Mouse (Mus musculus): ENCODE results near the gene Dnajc22. TPM values are rescaled to one million over a fixed set of nuclear protein-coding genes. Genes with fewer than 3 reads are reported as not detected.

Gene Dnajc22
- polyA plus RNA-seq, 1 experiment from 2014 or later = 37.4 TPM

- H3K27me3 ChIP-seq (replicated peaks) = peaks cover 78% of the 10 kb centered on the region
- no peaks in the 10 kb centered on the region for H3K36me3 ChIP-seq
- H3K27ac ChIP-seq = no peak overlapping the region
- H3K9me3 ChIP-seq = no peaks in the 10 kb centered on the region
- no peak overlapping the region for H3K9ac ChIP-seq
- ATAC-seq = peak; percentile 48
- H3K4me1 ChIP-seq (replicated peaks) = peaks cover 32% of the 10 kb centered on the region
- peak overlapping the region; percentile 61 for H3K4me2 ChIP-seq (replicated peaks)
- 0% methylated on average over 27 of the region's 27 CpGs for WGBS
- H3K4me3 ChIP-seq (replicated peaks) = peak overlapping the region; percentile 26
These were observed 4.7 kb upstream of the Dnajc22 start for GRCm38 (mm10) chr15:99088292-99088691.

GRCm38 (mm10) chr15:99089069-99089468, 3.9 kb upstream of the Dnajc22 start:
- no peak for ATAC-seq
- Histone ChIP-seq H3K27ac (no peak overlapping the region), H3K27me3 (replicated peaks) (peaks cover 82% of the 10 kb centered on the region), H3K9me3 (no peaks in the 10 kb centered on the region), H3K9ac (no peak overlapping the region), H3K36me3 (no peaks in the 10 kb centered on the region), H3K4me3 (replicated peaks) (0 out of 2 replicates have a peak overlapping the region, but pooled peaks have one; percentile 26), H3K4me2 (replicated peaks) (peak overlapping the region; percentile 61), H3K4me1 (replicated peaks) (peaks cover 32% of the 10 kb centered on the region)
- 15% methylated on average over 14 of the region's 14 CpGs for WGBS

GRCm38 (mm10) chr15:99093291-99094258, 605 bp downstream of the Dnajc22 start:
- H3K4me2 ChIP-seq (replicated peaks) = peak overlapping the region; percentile 82
- H3K9ac ChIP-seq = peak overlapping the region; percentile 33
- no peaks in the 10 kb centered on the region for H3K9me3 ChIP-seq
- H3K27me3 ChIP-seq (replicated peaks) = peaks cover 92% of the 10 kb centered on the region
- peak overlapping the region; percentile 36 for H3K4me3 ChIP-seq (replicated peaks)
- 2% methylated on average over 56 of the region's 56 CpGs for WGBS
- no peak overlapping the region for H3K27ac ChIP-seq
- H3K36me3 ChIP-seq = no peaks in the 10 kb centered on the region
- peaks cover 44% of the 10 kb centered on the region for H3K4me1 ChIP-seq (replicated peaks)
- peak; percentile 54 for ATAC-seq

- Histone ChIP-seq H3K4me3 (replicated peaks) (no peak overlapping the region), H3K9me3 (no peaks in the 10 kb centered on the region), H3K4me1 (replicated peaks) (peaks cover 43% of the 10 kb centered on the region), H3K9ac (no peak overlapping the region), H3K36me3 (no peaks in the 10 kb centered on the region), H3K4me2 (replicated peaks) (peak overlapping the region; percentile 32), H3K27me3 (replicated peaks) (peaks cover 89% of the 10 kb centered on the region), H3K27ac (no peak overlapping the region)
- no peak for ATAC-seq
- 3% methylated on average over 27 of the region's 27 CpGs for WGBS
These were observed 1.8 kb downstream of the Dnajc22 start for GRCm38 (mm10) chr15:99094631-99095270.

GRCm38 (mm10) chr15:99095356-99095755, 2.4 kb downstream of the Dnajc22 start:
- Histone ChIP-seq H3K36me3 (no peaks in the 10 kb centered on the region), H3K4me3 (replicated peaks) (no peak overlapping the region), H3K4me1 (replicated peaks) (peaks cover 43% of the 10 kb centered on the region), H3K9ac (no peak overlapping the region), H3K27ac (no peak overlapping the region), H3K9me3 (no peaks in the 10 kb centered on the region), H3K4me2 (replicated peaks) (no peak overlapping the region), H3K27me3 (replicated peaks) (peaks cover 83% of the 10 kb centered on the region)
- WGBS = 11% methylated on average over 6 of the region's 6 CpGs
- ATAC-seq = no peak

GRCm38 (mm10) chr15:99096061-99096793, 3.3 kb downstream of the Dnajc22 start:
- no peaks in the 10 kb centered on the region for H3K36me3 ChIP-seq
- peak overlapping the region; percentile 76 for H3K4me2 ChIP-seq (replicated peaks)
- H3K27me3 ChIP-seq (replicated peaks) = peaks cover 78% of the 10 kb centered on the region
- peaks cover 43% of the 10 kb centered on the region for H3K4me1 ChIP-seq (replicated peaks)
- WGBS = 6% methylated on average over 24 of the region's 24 CpGs
- H3K27ac ChIP-seq = no peak overlapping the region
- H3K9ac ChIP-seq = peak overlapping the region; percentile 47; the same call in 1 of the 2 replicates
- no peaks in the 10 kb centered on the region for H3K9me3 ChIP-seq
- peak overlapping the region; percentile 41 for H3K4me3 ChIP-seq (replicated peaks)
- ATAC-seq = no peak

GRCm38 (mm10) chr15:99096831-99097500, 4.0 kb downstream of the Dnajc22 start:
- Histone ChIP-seq H3K27ac (no peak overlapping the region), H3K36me3 (no peaks in the 10 kb centered on the region), H3K9ac (peak overlapping the region; percentile 47), H3K4me2 (replicated peaks) (peak overlapping the region; percentile 76), H3K4me3 (replicated peaks) (peak overlapping the region; percentile 41), H3K27me3 (replicated peaks) (peaks cover 71% of the 10 kb centered on the region), H3K4me1 (replicated peaks) (peaks cover 43% of the 10 kb centered on the region), H3K9me3 (no peaks in the 10 kb centered on the region)
- WGBS = under 1% methylated on average over 58 of the region's 58 CpGs
- ATAC-seq = no peak

- Histone ChIP-seq H3K4me2 (replicated peaks) (peak overlapping the region; percentile 76), H3K36me3 (no peaks in the 10 kb centered on the region), H3K27ac (no peak overlapping the region), H3K27me3 (replicated peaks) (peaks cover 61% of the 10 kb centered on the region), H3K4me3 (replicated peaks) (peak overlapping the region; percentile 41), H3K9me3 (no peaks in the 10 kb centered on the region), H3K4me1 (replicated peaks) (peaks cover 43% of the 10 kb centered on the region), H3K9ac (peak overlapping the region; percentile 24)
- ATAC-seq = no peak
- WGBS = 1% methylated on average over 39 of the region's 39 CpGs
These were observed 5.0 kb downstream of the Dnajc22 start for GRCm38 (mm10) chr15:99097840-99098492.

- no peaks in the 10 kb centered on the region for H3K36me3 ChIP-seq
- peaks cover 41% of the 10 kb centered on the region for H3K4me1 ChIP-seq (replicated peaks)
- peaks cover 56% of the 10 kb centered on the region for H3K27me3 ChIP-seq (replicated peaks)
- WGBS = 3% methylated on average over 9 of the region's 9 CpGs
- peak; percentile 7 for ATAC-seq
- H3K9me3 ChIP-seq = no peaks in the 10 kb centered on the region
- no peak overlapping the region for H3K27ac ChIP-seq
- peak overlapping the region; percentile 24; the same call in 1 of the 2 replicates for H3K9ac ChIP-seq
- H3K4me3 ChIP-seq (replicated peaks) = peak overlapping the region; percentile 41
- peak overlapping the region; percentile 76 for H3K4me2 ChIP-seq (replicated peaks)
These were observed 5.5 kb downstream of the Dnajc22 start for GRCm38 (mm10) chr15:99098493-99098861.

- no peaks in the 10 kb centered on the region for H3K9me3 ChIP-seq
- H3K4me2 ChIP-seq (replicated peaks) = peak overlapping the region; percentile 76
- H3K4me3 ChIP-seq (replicated peaks) = peak overlapping the region; percentile 41
- no peaks in the 10 kb centered on the region for H3K36me3 ChIP-seq
- ATAC-seq = peak; percentile 93
- WGBS = under 1% methylated on average over 15 of the region's 15 CpGs
- H3K27ac ChIP-seq = peak overlapping the region; percentile 79
- H3K4me1 ChIP-seq (replicated peaks) = peaks cover 36% of the 10 kb centered on the region
- peak overlapping the region; percentile 47 for H3K9ac ChIP-seq
- peaks cover 51% of the 10 kb centered on the region for H3K27me3 ChIP-seq (replicated peaks)
These were observed 6.2 kb downstream of the Dnajc22 start for GRCm38 (mm10) chr15:99099139-99099556.

GRCm38 (mm10) chr15:99099984-99100383, 7.0 kb downstream of the Dnajc22 start:
- 54% methylated on average over 3 of the region's 3 CpGs for WGBS
- Histone ChIP-seq H3K4me1 (replicated peaks) (peaks cover 31% of the 10 kb centered on the region), H3K4me2 (replicated peaks) (peak overlapping the region; percentile 76), H3K9me3 (no peaks in the 10 kb centered on the region), H3K9ac (no peak overlapping the region), H3K4me3 (replicated peaks) (peak overlapping the region; percentile 41), H3K36me3 (no peaks in the 10 kb centered on the region), H3K27me3 (replicated peaks) (peaks cover 45% of the 10 kb centered on the region), H3K27ac (no peak overlapping the region)
- ATAC-seq = no peak
